Mouse (Mus musculus) left cerebral cortex, postnatal 14 days (tissue): ENCODE measurements around the gene Rpl34. TPM values are rescaled to one million over a fixed set of nuclear protein-coding genes. Genes with fewer than 3 reads are reported as not detected.

Experiments
- DNase-seq, 2 experiments: peaks; one replicate each; pipeline ENCODE4 v3.0.0; 2021 to 2022; ENCODE audit warnings: low spot score in 2 of 2, mixed read lengths in 1 of 2
- intact Hi-C: fragments of 180-260 bp; cut with DNase I; formaldehyde crosslinking; loops from one replicate; pipeline ENCODE4 v1.15.1; 2025
- total RNA-seq, 2 experiments: library from RNA; stranded (reverse); gene quantifications; 2 replicates each; pipeline ENCODE4 v1.2.3; 2021

Rpl34 gene
- total RNA-seq, 2 experiments from 2014 or later: 288 to 297 TPM

DNA sequence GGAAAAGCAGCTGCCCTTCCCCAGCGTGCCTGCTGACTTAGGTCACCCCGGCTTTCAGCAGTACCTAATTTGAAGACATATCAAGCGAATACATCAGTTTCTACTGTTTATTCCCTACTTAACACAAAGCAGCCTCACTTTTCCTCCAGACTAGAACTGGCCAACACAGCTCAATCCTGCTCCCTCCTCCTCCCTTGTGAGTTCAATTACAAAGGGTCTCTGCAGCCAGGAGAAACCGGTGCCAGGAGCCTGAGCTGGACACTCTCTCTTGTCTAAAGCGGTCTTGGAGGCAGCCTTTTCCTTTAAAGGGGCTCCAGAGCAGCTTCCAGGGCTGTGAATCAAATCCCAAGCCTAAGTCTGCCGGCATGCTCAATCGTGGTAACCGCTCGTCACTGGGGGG lies 48.0 kb downstream of the Rpl34 start:
- DNase-seq: no peak
- intact Hi-C loops: no loop called here

DNA sequence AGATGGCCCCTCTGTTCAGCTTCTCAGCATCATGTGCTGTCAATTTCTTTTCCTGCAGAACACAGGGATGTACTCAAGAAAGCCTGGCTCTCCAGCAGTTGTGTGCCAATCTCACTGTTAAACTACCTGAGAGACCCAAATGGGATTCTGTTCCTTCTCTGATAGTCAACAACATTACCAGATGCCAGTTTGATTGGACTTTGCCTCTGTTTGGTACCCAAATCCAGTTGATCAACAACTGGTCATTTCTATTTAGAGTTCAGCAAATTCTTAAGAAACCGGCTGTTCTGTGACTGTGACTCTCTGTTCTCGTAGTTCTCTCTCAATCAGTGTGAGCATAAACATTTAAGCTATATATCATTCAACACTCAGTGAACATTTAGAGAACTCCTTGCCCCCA lies 49.0 kb downstream of the Rpl34 start:
- no peak for DNase-seq
- intact Hi-C loops: no loop called here

DNA sequence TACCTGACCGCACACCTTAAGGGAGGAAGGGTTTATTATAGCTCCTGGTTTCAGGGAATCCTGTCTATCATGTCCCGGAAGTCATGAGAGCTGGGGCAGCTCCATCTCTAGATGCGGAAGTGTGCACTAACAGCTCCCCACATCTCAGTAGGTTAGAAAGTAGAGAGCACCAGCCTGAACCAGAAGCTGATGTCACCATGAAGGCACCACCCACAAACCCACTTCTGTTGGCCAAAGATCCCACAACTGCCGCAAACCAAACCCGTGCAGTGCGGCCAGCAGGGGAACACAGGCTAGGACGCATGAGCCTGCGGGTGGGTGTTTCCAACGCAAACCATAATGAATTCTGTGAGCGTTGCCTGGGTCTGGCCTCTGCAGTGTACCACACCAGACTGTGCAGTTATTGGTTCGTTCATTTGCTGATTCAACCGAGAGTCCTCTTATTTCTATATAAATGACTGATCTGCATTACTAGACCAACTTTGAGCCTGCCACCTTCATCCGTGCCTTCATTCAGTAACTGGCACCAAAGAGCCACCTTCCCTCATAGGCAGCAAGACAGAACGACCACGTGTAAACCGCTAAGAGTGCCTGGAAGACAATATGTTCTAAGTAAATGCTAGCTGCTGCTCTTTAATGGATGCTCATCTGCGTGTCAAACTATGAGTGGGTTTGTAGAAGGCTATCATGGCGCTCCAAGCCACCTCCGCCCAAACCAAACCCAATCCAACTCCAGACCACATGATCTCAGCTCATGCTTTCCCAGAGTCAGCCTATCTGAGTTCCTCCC lies 52.3 kb downstream of the Rpl34 start:
- intact Hi-C loops: no loop called here
- no peak for DNase-seq

Other genes starting within 250 kb of the Rpl34 start
- 1 to 10 TPM in 1 of 2 experiments, under 1 TPM in 1; 0.87 to 1.0 TPM for gene Etnppl, start 113.0 kb downstream of the Rpl34 start, total RNA-seq
- gene Ostc, start 21.0 kb downstream of the Rpl34 start, total RNA-seq: 10 to 100 TPM; 67.8 to 69.0 TPM